Mouse (Mus musculus): ENCODE measurements around the gene Cdh18. TPM values are rescaled to one million over a fixed set of nuclear protein-coding genes. Genes with fewer than 3 reads are reported as not detected.

Gene Cdh18
- polyA plus RNA-seq, 1 experiment from 2014 or later = 0.79 TPM

DNA sequence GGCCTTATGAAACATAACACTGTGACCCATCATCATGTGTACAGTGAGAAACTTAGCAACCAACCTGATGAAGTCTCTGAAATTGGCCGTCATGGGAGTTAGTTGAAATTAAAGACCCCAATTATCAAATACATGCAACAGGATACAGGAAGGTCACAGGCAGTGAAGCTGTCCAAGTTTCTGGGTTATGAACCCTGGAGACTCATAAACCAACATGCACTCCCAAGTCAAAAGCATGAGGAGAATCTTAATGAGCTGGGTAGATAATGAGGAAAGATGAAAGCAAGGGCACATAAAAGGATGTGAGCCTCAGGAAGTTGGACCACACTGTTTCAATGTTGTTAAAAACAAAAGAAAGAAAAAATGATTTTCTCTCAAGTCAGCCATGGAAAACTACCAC is 321.9 kb downstream of the Cdh18 start:
- DNase-seq (ENCODE audit: low spot score) = no peak
- Histone ChIP-seq H3K9ac (ENCODE audit: low read length) (no peak overlapping the region), H3K9me3 (ENCODE audit: control insufficient read depth, low read length) (no peaks in the 10 kb centered on the region), H3K36me3 (ENCODE audit: control insufficient read depth, insufficient read depth, low read length) (no peaks in the 10 kb centered on the region), H3K4me3 (ENCODE audit: low read depth, low read length) (no peak overlapping the region), H3K27me3 (ENCODE audit: control insufficient read depth, insufficient read depth, low read length) (no peaks in the 10 kb centered on the region), H3K4me2 (replicated peaks; ENCODE audit: low read depth) (no peak overlapping the region), H3K27ac (replicated peaks) (no peak overlapping the region), H3K4me1 (replicated peaks; ENCODE audit: control insufficient read depth, insufficient read depth) (no peaks in the 10 kb centered on the region)
- TF ChIP-seq EP300 (optimal IDR thresholded peaks at IDR 0.05) (no peak), CTCF (IDR thresholded peaks at IDR 0.05; ENCODE audit: low read depth) (no peak)
- ATAC-seq (ENCODE audit: low FRiP score, low TSS enrichment) = no peak
- WGBS = 69% methylated on average over 1 of the region's 1 CpGs

DNA sequence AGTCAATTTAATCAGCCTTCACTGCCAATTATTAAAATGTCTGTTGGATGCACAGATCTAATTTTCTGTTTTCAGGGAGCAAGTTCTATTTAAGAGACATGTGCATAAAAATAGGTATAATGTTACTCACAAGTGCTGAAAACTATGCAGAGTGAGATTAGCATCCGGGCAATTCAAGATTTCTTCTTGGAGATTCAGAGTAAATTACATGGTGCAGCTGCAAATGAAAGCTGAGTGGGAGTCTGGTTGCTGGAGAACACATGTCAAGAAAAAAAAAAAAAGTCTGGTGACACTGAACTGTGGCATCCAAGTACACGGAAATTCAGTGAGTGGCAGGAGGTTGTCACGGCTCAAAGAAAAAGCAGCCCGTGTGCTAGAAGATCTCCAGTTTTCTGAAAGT is 348.9 kb downstream of the Cdh18 start:
- H3K4me3 ChIP-seq (ENCODE audit: low read depth, low read length) = no peak overlapping the region
- no peaks in the 10 kb centered on the region for H3K9me3 ChIP-seq (ENCODE audit: control insufficient read depth, low read length)
- 63% methylated on average over 4 of the region's 4 CpGs for WGBS
- H3K9ac ChIP-seq (ENCODE audit: low read length) = no peak overlapping the region
- no peak for TF ChIP-seq EP300 (optimal IDR thresholded peaks at IDR 0.05)
- TF ChIP-seq CTCF (IDR thresholded peaks at IDR 0.05; ENCODE audit: low read depth) = no peak
- ATAC-seq (ENCODE audit: low FRiP score, low TSS enrichment) = no peak
- H3K4me2 ChIP-seq (replicated peaks; ENCODE audit: low read depth) = no peak overlapping the region
- H3K4me1 ChIP-seq (replicated peaks; ENCODE audit: control insufficient read depth, insufficient read depth) = no peaks in the 10 kb centered on the region
- H3K27ac ChIP-seq (replicated peaks) = no peak overlapping the region
- no peak for DNase-seq (ENCODE audit: low spot score)
- no peaks in the 10 kb centered on the region for H3K27me3 ChIP-seq (ENCODE audit: control insufficient read depth, insufficient read depth, low read length)
- no peaks in the 10 kb centered on the region for H3K36me3 ChIP-seq (ENCODE audit: control insufficient read depth, insufficient read depth, low read length)

DNA sequence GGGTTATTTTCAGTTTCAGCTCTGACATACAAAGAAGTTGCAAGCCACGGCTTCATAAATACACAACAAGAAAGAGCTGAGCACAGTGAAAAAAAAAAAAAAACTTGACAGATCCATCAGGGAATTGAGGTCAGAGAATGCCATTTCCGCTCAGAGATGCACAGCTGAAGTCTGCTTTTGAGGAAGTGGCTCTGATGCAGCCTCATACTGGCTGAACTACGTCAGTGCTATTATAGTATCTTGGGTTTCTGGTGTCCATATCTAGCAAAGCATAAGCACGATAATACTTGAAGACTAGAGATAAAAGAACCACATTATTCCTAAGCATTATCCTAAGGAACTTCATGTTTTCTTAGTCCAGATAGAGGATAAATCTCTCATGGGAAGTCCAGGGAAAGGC is 349.4 kb downstream of the Cdh18 start:
- DNase-seq (ENCODE audit: low spot score) = no peak
- TF ChIP-seq EP300 (optimal IDR thresholded peaks at IDR 0.05) = no peak
- TF ChIP-seq CTCF (IDR thresholded peaks at IDR 0.05; ENCODE audit: low read depth) = no peak
- H3K27ac ChIP-seq (replicated peaks) = no peak overlapping the region
- H3K4me3 ChIP-seq (ENCODE audit: low read depth, low read length) = no peak overlapping the region
- WGBS = 71% methylated on average over 4 of the region's 4 CpGs
- H3K36me3 ChIP-seq (ENCODE audit: control insufficient read depth, insufficient read depth, low read length) = no peaks in the 10 kb centered on the region
- no peak overlapping the region for H3K4me2 ChIP-seq (replicated peaks; ENCODE audit: low read depth)
- ATAC-seq (ENCODE audit: low FRiP score, low TSS enrichment) = no peak
- no peaks in the 10 kb centered on the region for H3K4me1 ChIP-seq (replicated peaks; ENCODE audit: control insufficient read depth, insufficient read depth)
- H3K9ac ChIP-seq (ENCODE audit: low read length) = no peak overlapping the region
- H3K27me3 ChIP-seq (ENCODE audit: control insufficient read depth, insufficient read depth, low read length) = no peaks in the 10 kb centered on the region
- H3K9me3 ChIP-seq (ENCODE audit: control insufficient read depth, low read length) = no peaks in the 10 kb centered on the region

DNA sequence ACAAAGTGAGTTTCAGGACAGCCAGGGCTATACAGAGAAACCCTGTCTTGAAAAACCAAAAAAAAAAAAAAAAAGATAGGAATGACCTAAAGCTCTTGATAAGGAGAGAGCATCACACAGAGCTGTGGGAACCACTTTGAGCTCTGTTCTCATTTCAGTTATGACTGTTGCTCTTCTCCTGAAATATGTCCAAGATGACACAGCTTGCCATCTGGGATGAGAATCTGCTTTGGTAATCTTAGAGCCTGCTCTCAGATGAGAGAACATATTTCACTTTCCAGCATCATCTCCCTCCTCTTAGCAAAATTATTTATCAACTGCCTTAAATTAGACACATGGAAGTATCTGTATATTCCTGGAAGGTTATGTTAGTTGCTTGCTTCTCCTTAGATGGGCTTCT is 365.6 kb downstream of the Cdh18 start:
- Histone ChIP-seq H3K36me3 (ENCODE audit: control insufficient read depth, insufficient read depth, low read length) (no peaks in the 10 kb centered on the region), H3K4me2 (replicated peaks; ENCODE audit: low read depth) (no peak overlapping the region), H3K27me3 (ENCODE audit: control insufficient read depth, insufficient read depth, low read length) (no peaks in the 10 kb centered on the region), H3K9ac (ENCODE audit: low read length) (no peak overlapping the region), H3K4me3 (ENCODE audit: low read depth, low read length) (no peak overlapping the region), H3K4me1 (replicated peaks; ENCODE audit: control insufficient read depth, insufficient read depth) (no peaks in the 10 kb centered on the region), H3K9me3 (ENCODE audit: control insufficient read depth, low read length) (no peaks in the 10 kb centered on the region), H3K27ac (replicated peaks) (no peak overlapping the region)
- ATAC-seq (ENCODE audit: low FRiP score, low TSS enrichment) = no peak
- TF ChIP-seq EP300 (optimal IDR thresholded peaks at IDR 0.05) = no peak
- no peak for DNase-seq (ENCODE audit: low spot score)

DNA sequence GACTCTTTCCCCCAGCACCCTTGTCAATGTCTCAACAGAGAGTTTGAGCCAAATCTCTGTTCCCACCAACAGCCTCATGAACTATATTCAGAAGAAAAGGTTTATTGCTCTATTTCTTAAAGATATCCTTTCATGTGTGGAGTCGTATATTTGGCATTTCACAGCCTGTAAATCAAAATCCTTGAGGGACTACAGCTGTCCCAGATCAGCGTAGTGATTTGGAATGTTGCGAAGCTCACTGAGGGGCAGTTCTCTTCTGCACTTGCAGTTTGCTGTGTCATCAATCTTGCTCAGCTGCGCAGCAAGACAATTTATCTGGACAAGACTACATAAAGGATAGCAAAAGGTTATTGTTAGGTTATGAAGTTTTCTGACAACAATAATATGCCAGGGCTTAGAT is 385.5 kb downstream of the Cdh18 start:
- no peaks in the 10 kb centered on the region for H3K36me3 ChIP-seq (ENCODE audit: control insufficient read depth, insufficient read depth, low read length)
- no peak overlapping the region for H3K4me2 ChIP-seq (replicated peaks; ENCODE audit: low read depth)
- H3K9ac ChIP-seq (ENCODE audit: low read length) = no peak overlapping the region
- no peak for DNase-seq (ENCODE audit: low spot score)
- H3K4me3 ChIP-seq (ENCODE audit: low read depth, low read length) = no peak overlapping the region
- no peak for TF ChIP-seq CTCF (IDR thresholded peaks at IDR 0.05; ENCODE audit: low read depth)
- no peak for TF ChIP-seq EP300 (optimal IDR thresholded peaks at IDR 0.05)
- no peak overlapping the region for H3K27ac ChIP-seq (replicated peaks)
- 36% methylated on average over 4 of the region's 4 CpGs for WGBS
- ATAC-seq (ENCODE audit: low FRiP score, low TSS enrichment) = no peak
- no peaks in the 10 kb centered on the region for H3K9me3 ChIP-seq (ENCODE audit: control insufficient read depth, low read length)
- H3K27me3 ChIP-seq (ENCODE audit: control insufficient read depth, insufficient read depth, low read length) = no peaks in the 10 kb centered on the region
- no peaks in the 10 kb centered on the region for H3K4me1 ChIP-seq (replicated peaks; ENCODE audit: control insufficient read depth, insufficient read depth)

DNA sequence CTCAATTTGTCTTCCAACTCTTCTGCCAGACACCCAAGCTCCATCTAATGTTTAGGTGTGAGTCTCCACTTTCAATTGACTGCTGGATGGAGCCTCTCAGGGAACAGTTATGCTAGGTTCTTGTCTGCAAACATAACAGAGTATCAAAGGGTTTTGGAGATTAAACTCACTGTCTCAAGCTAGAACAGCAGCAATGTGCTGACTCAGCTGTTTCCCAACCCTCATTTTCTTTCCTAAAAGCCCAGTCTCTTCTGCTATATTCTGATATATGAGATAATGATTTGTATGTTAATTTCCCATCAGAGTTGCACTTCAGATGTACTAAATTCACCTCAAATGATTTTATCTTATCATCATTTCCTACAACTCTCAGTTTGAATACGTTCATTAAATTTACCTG is 398.4 kb downstream of the Cdh18 start:
- Histone ChIP-seq H3K9ac (ENCODE audit: low read length) (no peak overlapping the region), H3K27me3 (ENCODE audit: control insufficient read depth, insufficient read depth, low read length) (no peaks in the 10 kb centered on the region), H3K27ac (replicated peaks) (no peak overlapping the region), H3K4me3 (ENCODE audit: low read depth, low read length) (no peak overlapping the region), H3K9me3 (ENCODE audit: control insufficient read depth, low read length) (no peaks in the 10 kb centered on the region), H3K36me3 (ENCODE audit: control insufficient read depth, insufficient read depth, low read length) (no peaks in the 10 kb centered on the region), H3K4me2 (replicated peaks; ENCODE audit: low read depth) (no peak overlapping the region), H3K4me1 (replicated peaks; ENCODE audit: control insufficient read depth, insufficient read depth) (no peaks in the 10 kb centered on the region)
- TF ChIP-seq CTCF (IDR thresholded peaks at IDR 0.05; ENCODE audit: low read depth) = no peak
- TF ChIP-seq EP300 (optimal IDR thresholded peaks at IDR 0.05) = no peak
- ATAC-seq (ENCODE audit: low FRiP score, low TSS enrichment) (no peak), DNase-seq (ENCODE audit: low spot score) (no peak)
- 82% methylated on average over 1 of the region's 1 CpGs for WGBS
